Mouse (Mus musculus): ENCODE measurements around the gene Tmem82. TPM values are rescaled to one million over a fixed set of nuclear protein-coding genes. Genes with fewer than 3 reads are reported as not detected.

Gene Tmem82
- polyA plus RNA-seq, 1 experiment from 2014 or later, result not detected

- peaks cover 12% of the 10 kb centered on the region for H3K4me1 ChIP-seq (replicated peaks; ENCODE audit: control insufficient read depth, insufficient read depth, low read length)
- H3K27me3 ChIP-seq (ENCODE audit: control insufficient read depth, insufficient read depth, low read length), result no peaks in the 10 kb centered on the region
- no peaks in the 10 kb centered on the region for H3K9me3 ChIP-seq (ENCODE audit: control insufficient read depth, low read length)
- peaks cover 15% of the 10 kb centered on the region for H3K36me3 ChIP-seq (replicated peaks; ENCODE audit: control insufficient read depth, insufficient read depth)
- WGBS, result 94% methylated on average over 8 of the region's 8 CpGs
- H3K9ac ChIP-seq, result no peak overlapping the region
- H3K4me2 ChIP-seq (replicated peaks), result no peak overlapping the region
- no peak overlapping the region for H3K27ac ChIP-seq
- ATAC-seq (ENCODE audit: low FRiP score), result no peak
- H3K4me3 ChIP-seq (replicated peaks; ENCODE audit: low read length), result no peak overlapping the region
- DNase-seq (ENCODE audit: low spot score), result no peak
Measured at GRCm38 (mm10) chr4:141645988-141646387, 27.6 kb upstream of the Tmem82 start.

- Histone ChIP-seq H3K9ac (peak overlapping the region; percentile 3; the same call in 1 of the 2 replicates), H3K27me3 (ENCODE audit: control insufficient read depth, insufficient read depth, low read length) (no peaks in the 10 kb centered on the region), H3K36me3 (replicated peaks; ENCODE audit: control insufficient read depth, insufficient read depth) (peaks cover 38% of the 10 kb centered on the region), H3K4me1 (replicated peaks; ENCODE audit: control insufficient read depth, insufficient read depth, low read length) (peaks cover 12% of the 10 kb centered on the region), H3K9me3 (ENCODE audit: control insufficient read depth, low read length) (no peaks in the 10 kb centered on the region), H3K4me3 (replicated peaks; ENCODE audit: low read length) (no peak overlapping the region), H3K27ac (peak overlapping the region; percentile 77), H3K4me2 (replicated peaks) (no peak overlapping the region; the same call in 1 of the 2 replicates)
- WGBS, result 44% methylated on average over 7 of the region's 7 CpGs
- DNase-seq (ENCODE audit: low spot score) (peak; percentile 72), ATAC-seq (ENCODE audit: low FRiP score) (peak; percentile 71)
Measured at GRCm38 (mm10) chr4:141643118-141643855, 24.9 kb upstream of the Tmem82 start.

GRCm38 (mm10) chr4:141641961-141642811, 23.8 kb upstream of the Tmem82 start:
- Histone ChIP-seq H3K4me2 (replicated peaks) (no peak overlapping the region), H3K9ac (no peak overlapping the region), H3K36me3 (replicated peaks; ENCODE audit: control insufficient read depth, insufficient read depth) (peaks cover 41% of the 10 kb centered on the region), H3K4me3 (replicated peaks; ENCODE audit: low read length) (no peak overlapping the region), H3K27ac (0 out of 2 replicates have a peak overlapping the region, but pooled peaks have one; percentile 14), H3K4me1 (replicated peaks; ENCODE audit: control insufficient read depth, insufficient read depth, low read length) (peaks cover 12% of the 10 kb centered on the region), H3K27me3 (ENCODE audit: control insufficient read depth, insufficient read depth, low read length) (no peaks in the 10 kb centered on the region), H3K9me3 (ENCODE audit: control insufficient read depth, low read length) (no peaks in the 10 kb centered on the region)
- DNase-seq (ENCODE audit: low spot score), result no peak
- no peak for ATAC-seq (ENCODE audit: low FRiP score)
- 91% methylated on average over 25 of the region's 25 CpGs for WGBS

DNA sequence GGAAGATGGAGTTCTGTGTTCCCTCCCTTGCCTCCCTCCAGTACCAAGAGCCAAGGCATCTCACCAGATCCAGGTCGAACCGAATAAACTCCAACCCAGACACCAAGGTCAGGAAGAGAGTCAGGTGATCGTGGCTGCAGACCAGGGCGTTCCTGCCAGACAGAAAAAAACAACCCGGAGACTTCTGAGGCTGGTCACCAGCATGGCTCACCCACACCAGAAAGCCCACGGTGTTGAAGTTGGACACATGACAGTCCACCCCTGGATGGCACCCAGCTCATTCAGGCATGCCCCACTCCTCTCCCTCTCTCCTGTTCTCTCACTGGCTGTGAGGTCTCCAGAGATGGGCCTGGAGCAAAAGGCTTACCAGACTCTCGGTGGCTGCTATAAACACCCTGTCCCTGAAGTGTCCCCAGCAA, 22.9 kb upstream of the Tmem82 start:
- WGBS, result 89% methylated on average over 7 of the region's 7 CpGs
- Histone ChIP-seq H3K4me3 (replicated peaks; ENCODE audit: low read length) (no peak overlapping the region), H3K27me3 (ENCODE audit: control insufficient read depth, insufficient read depth, low read length) (no peaks in the 10 kb centered on the region), H3K4me2 (replicated peaks) (no peak overlapping the region), H3K27ac (no peak overlapping the region), H3K4me1 (replicated peaks; ENCODE audit: control insufficient read depth, insufficient read depth, low read length) (peaks cover 12% of the 10 kb centered on the region), H3K9me3 (ENCODE audit: control insufficient read depth, low read length) (no peaks in the 10 kb centered on the region), H3K9ac (no peak overlapping the region), H3K36me3 (replicated peaks; ENCODE audit: control insufficient read depth, insufficient read depth) (peaks cover 49% of the 10 kb centered on the region)
- ATAC-seq (ENCODE audit: low FRiP score), result no peak
- DNase-seq (ENCODE audit: low spot score), result no peak

GRCm38 (mm10) chr4:141639474-141639873, 21.0 kb upstream of the Tmem82 start:
- Histone ChIP-seq H3K27me3 (ENCODE audit: control insufficient read depth, insufficient read depth, low read length) (no peaks in the 10 kb centered on the region), H3K4me2 (replicated peaks) (no peak overlapping the region), H3K4me1 (replicated peaks; ENCODE audit: control insufficient read depth, insufficient read depth, low read length) (peaks cover 12% of the 10 kb centered on the region), H3K27ac (no peak overlapping the region), H3K9me3 (ENCODE audit: control insufficient read depth, low read length) (no peaks in the 10 kb centered on the region), H3K36me3 (replicated peaks; ENCODE audit: control insufficient read depth, insufficient read depth) (peaks cover 59% of the 10 kb centered on the region), H3K4me3 (replicated peaks; ENCODE audit: low read length) (no peak overlapping the region), H3K9ac (no peak overlapping the region)
- ATAC-seq (ENCODE audit: low FRiP score) (no peak), DNase-seq (ENCODE audit: low spot score) (no peak)
- WGBS, result 73% methylated on average over 11 of the region's 11 CpGs

- DNase-seq (ENCODE audit: low spot score) (no peak), ATAC-seq (ENCODE audit: low FRiP score) (no peak)
- Histone ChIP-seq H3K4me3 (replicated peaks; ENCODE audit: low read length) (no peak overlapping the region), H3K36me3 (replicated peaks; ENCODE audit: control insufficient read depth, insufficient read depth) (peaks cover 74% of the 10 kb centered on the region), H3K9ac (no peak overlapping the region), H3K27me3 (ENCODE audit: control insufficient read depth, insufficient read depth, low read length) (no peaks in the 10 kb centered on the region), H3K9me3 (ENCODE audit: control insufficient read depth, low read length) (no peaks in the 10 kb centered on the region), H3K27ac (no peak overlapping the region), H3K4me1 (replicated peaks; ENCODE audit: control insufficient read depth, insufficient read depth, low read length) (no peaks in the 10 kb centered on the region), H3K4me2 (replicated peaks) (no peak overlapping the region)
- WGBS, result 95% methylated on average over 5 of the region's 5 CpGs
Measured at GRCm38 (mm10) chr4:141636693-141637092, 18.3 kb upstream of the Tmem82 start.

DNA sequence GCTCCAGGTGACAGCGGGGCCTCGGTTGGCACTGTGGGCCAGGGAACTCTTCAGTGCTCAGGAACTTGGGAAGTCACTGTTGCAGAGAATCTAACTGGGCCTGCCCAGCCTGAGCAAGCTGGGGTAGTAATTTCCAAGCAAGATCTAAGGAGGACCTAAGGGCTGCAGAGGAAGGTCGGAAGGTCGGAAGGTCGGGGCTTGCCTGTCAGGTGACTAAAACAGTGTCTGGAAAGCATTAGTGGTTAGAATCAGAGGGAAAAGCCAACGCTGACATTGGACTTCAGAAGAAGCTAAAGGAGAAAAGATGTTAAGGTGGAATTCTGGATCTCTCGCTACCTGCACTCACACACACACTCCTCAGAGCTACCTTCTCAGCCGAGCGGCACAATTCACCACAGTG, 17.6 kb upstream of the Tmem82 start:
- H3K36me3 ChIP-seq (replicated peaks; ENCODE audit: control insufficient read depth, insufficient read depth), result peaks cover 76% of the 10 kb centered on the region
- DNase-seq (ENCODE audit: low spot score), result no peak

GRCm38 (mm10) chr4:141632111-141632873, 13.9 kb upstream of the Tmem82 start:
- Histone ChIP-seq H3K27me3 (ENCODE audit: control insufficient read depth, insufficient read depth, low read length) (no peaks in the 10 kb centered on the region), H3K27ac (no peak overlapping the region), H3K36me3 (replicated peaks; ENCODE audit: control insufficient read depth, insufficient read depth) (peaks cover 88% of the 10 kb centered on the region), H3K4me3 (replicated peaks; ENCODE audit: low read length) (no peak overlapping the region), H3K4me1 (replicated peaks; ENCODE audit: control insufficient read depth, insufficient read depth, low read length) (no peaks in the 10 kb centered on the region), H3K9ac (no peak overlapping the region), H3K4me2 (replicated peaks) (no peak overlapping the region), H3K9me3 (ENCODE audit: control insufficient read depth, low read length) (no peaks in the 10 kb centered on the region)
- WGBS, result 96% methylated on average over 21 of the region's 21 CpGs
- ATAC-seq (ENCODE audit: low FRiP score), result no peak
- DNase-seq (ENCODE audit: low spot score), result no peak

More for the DNA sequence above, 17.6 kb upstream of the Tmem82 start:
- Histone ChIP-seq H3K4me2 (replicated peaks) (no peak overlapping the region), H3K4me1 (replicated peaks; ENCODE audit: control insufficient read depth, insufficient read depth, low read length) (no peaks in the 10 kb centered on the region), H3K27me3 (ENCODE audit: control insufficient read depth, insufficient read depth, low read length) (no peaks in the 10 kb centered on the region), H3K9ac (no peak overlapping the region), H3K27ac (no peak overlapping the region), H3K9me3 (ENCODE audit: control insufficient read depth, low read length) (no peaks in the 10 kb centered on the region), H3K4me3 (replicated peaks; ENCODE audit: low read length) (no peak overlapping the region)
- WGBS, result 92% methylated on average over 9 of the region's 9 CpGs
- no peak for ATAC-seq (ENCODE audit: low FRiP score)

DNA sequence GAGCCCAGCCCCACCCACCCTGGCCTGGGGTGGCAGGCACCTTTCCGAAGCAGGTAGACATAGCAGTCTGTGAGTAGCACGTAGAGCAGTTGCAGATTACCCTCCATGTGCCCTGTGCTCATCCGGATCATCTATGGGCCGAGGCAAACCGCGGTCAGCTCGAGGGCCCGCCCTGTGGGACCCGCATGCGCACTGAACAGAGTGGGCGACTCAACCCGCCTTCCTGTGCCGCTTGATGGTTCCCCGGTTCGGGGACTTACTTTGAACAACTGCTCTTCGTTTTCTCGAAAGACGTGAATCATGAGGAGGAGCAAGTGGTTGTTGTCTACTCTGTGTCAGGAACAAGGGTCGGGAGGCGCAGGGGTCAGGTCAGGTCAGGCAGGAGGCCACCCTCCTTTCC, 12.8 kb upstream of the Tmem82 start:
- no peak overlapping the region for H3K4me3 ChIP-seq (replicated peaks; ENCODE audit: low read length)

More for the DNA sequence above, 12.8 kb upstream of the Tmem82 start:
- ATAC-seq (ENCODE audit: low FRiP score) (no peak), DNase-seq (ENCODE audit: low spot score) (no peak)
- peaks cover 88% of the 10 kb centered on the region for H3K36me3 ChIP-seq (replicated peaks; ENCODE audit: control insufficient read depth, insufficient read depth)
- H3K4me1 ChIP-seq (replicated peaks; ENCODE audit: control insufficient read depth, insufficient read depth, low read length), result no peaks in the 10 kb centered on the region
- no peak overlapping the region for H3K27ac ChIP-seq
- H3K9ac ChIP-seq, result no peak overlapping the region
- H3K9me3 ChIP-seq (ENCODE audit: control insufficient read depth, low read length), result no peaks in the 10 kb centered on the region
- no peaks in the 10 kb centered on the region for H3K27me3 ChIP-seq (ENCODE audit: control insufficient read depth, insufficient read depth, low read length)
- no peak overlapping the region for H3K4me2 ChIP-seq (replicated peaks)
- WGBS, result 96% methylated on average over 20 of the region's 20 CpGs

Measured in hindbrain, embryonic 14.5 days (tissue).